Mouse (Mus musculus): ENCODE measurements around the gene Dsel. TPM values are rescaled to one million over a fixed set of nuclear protein-coding genes. Genes with fewer than 3 reads are reported as not detected.

Gene Dsel
- 1 to 10 TPM; 1.6 to 2.3 (median 2.0) TPM for polyA plus RNA-seq (2017; shearing (Covaris generic))

DNA sequence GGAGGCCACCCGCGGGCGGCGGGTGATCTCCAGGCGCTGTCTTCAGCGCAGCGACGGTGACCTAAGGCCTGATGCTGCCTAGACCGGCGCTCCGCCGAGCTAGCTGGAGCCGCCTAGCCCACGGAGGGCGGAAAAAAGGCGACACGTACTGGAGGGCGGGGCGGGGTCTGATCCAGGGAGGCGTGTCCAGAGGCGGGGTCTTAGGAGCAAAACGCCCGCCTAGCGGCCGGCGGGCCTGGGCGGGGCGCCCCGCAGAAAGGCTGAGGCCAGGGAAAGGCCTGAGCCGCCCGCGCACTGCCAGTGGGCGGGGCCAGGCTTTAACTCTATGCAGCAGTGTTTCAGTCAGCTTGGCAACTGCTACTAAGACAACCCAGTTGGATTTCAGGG, at the start of gene Dsel:
Gene Dsel (minus strand): TSS at position 140 of the 387 bp plus-strand sequence.
- peak; percentile 85 for ATAC-seq

DNA sequence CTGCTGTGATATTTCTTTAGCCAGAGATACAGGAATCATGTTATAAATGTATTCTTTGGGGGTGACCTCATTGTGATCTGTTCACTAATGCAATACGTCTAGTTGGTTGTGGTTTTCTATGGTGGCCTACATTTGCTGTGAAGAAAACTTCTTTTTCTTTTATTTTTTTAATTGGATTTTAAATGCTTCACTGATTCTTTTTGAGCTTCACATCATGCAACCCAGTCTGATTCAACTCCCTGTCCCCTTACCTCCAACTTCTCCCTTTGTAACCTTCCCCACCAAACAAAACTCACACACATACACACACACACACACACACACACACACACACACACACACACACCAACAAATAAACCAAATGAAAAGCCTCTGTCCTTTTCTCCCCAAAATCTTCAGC, 46.7 kb upstream of the Dsel start:
- no peak for ATAC-seq

DNA sequence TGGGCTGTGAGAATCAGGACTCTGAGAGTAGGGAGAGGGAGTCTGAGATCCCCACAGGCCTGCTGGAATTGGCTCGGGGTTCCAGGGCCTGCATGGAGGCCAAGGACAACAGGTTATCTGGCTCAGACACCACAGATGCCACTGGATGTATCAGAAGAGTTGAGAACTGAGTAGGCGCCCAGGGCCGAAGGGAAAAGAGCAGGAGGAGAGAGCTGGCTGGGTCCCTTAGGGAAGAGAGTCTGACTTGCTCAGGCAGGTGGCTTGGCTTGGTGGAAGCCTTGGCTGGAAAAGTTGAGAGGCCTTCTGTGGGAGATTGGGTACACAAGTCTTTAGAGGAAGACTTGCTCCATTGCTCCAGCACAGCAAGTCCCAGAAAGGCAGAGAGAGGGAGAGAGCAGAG, 18.6 kb upstream of the Dsel start:
- ATAC-seq: no peak

DNA sequence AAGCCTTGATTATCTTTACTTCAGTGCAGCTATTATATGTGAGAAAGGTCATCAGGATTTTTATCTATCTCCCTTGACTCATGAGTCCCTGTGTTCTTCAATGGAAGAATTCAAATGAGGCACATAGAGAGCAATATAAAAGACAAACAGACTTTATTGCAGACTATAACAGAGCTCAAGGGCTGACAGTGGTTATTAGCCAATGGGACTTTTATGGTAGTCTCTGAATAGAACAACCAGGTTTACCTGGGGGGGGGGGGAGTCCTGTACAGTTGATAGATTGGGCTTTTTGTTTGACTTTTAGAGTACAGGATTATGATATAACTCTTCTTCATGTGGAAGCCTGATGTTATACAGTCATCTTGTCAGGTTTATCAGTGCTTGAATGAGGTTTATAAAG, 11.1 kb upstream of the Dsel start:
- ATAC-seq: no peak

GRCm38 (mm10) chr1:111873196-111873595, 8.5 kb upstream of the Dsel start:
- no peak for ATAC-seq

DNA sequence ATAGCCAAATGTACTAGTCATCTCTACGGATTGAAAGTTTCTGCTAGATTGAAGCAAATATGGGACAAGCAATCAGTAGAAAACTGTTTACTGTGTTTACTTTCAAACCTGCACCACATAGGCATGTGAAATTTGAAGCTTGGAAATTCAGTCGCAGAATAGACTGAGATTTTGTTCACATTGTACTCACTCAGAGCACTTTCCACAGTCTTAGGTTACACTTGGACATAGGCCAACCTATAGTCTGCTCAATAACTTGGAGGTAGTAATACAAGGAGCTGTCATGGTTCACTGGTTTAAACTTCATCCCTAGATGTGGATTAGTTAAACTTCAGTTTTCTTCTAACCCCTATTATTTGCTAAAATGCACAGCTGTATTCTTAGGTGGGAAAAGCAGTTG, 749 bp upstream of the Dsel start:
- no peak for ATAC-seq

DNA sequence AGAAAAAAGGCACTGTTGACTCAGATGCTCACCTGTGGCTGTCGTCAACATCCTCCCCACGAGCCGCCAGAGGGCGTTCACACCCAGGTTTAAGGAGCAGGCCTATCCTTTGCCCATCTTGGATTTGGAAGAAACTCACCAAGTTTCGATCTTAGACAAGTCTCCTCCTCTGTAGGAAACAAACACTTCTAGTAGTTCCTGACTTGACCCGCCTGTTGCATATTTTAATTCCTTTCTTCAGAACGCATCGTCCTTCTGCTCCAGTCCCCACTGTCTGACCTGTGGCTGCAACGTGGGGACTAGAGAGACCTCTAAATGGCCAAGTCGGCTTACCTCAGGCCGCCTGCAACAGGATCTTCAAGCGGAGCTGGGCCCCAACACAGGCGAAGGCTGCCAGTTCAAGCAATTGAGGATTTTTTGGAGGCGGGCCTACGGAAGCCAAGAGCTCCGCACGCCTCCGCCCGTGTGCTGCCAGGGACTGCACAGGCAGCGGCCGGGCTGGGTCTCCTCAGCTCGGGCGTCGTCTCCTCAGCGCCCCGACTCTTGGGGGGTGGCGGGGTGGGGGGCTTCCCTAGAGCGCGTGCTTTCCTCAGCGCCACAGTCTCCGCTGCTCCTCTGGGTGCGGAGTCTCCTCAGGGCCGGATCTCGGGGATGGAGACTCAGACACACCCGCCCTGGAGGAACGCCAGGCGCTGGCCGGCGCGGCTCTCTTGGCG, 497 bp downstream of the Dsel start:
- peak; percentile 61 for ATAC-seq

DNA sequence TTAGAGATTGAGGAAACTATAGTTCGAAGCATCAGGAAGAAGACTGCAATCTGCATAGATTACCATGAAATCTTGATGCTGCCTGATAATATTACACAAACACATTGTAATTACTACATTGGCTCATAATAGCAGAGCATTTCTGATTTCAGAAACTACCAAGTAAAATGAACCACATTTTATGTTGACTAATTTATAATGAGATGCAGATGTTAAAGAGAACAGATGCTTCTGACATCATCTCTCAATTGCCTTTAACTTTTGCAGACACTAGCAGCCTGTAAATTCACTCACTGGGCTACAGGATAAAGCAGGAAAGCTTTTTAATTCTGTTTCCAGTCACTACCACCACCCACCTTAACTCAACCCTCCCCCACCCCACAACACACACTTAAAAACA, 6.9 kb downstream of the Dsel start:
- ATAC-seq: no peak

GRCm38 (mm10) chr1:111852439-111852838, 12.3 kb downstream of the Dsel start:
- no peak for ATAC-seq

DNA sequence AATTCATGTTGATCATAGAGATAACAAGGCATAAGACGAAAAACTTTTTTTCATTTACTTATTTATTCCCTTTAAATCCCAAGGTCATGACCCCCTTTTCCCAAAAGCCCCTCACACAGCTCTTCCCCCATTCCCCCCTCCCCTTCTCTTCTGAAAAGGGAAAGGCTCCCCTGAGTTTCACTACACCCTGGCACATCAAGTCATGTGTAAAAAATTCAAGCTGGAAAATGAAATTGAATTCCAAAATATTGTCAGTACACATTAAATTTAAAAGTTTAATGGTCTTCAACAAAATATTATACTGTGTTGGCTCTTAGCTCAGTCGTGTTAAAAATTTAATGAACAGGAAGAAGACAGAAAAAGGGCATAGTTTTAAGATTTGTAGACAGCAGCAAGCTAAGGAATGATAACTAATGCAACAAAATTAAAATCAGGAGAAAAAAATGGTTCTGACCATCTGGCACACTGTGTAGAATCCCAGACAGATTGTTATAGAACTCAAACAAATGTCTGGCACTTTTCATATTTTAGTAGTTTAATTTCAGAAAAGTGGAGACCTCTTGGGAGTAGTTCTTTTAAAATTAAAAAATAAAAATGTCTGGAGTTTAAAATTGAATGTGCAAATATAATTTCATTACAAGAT, 31.0 kb downstream of the Dsel start:
- no peak for ATAC-seq
